Mouse (Mus musculus): ENCODE results near the gene Scml4.

The Scml4 gene

DNA sequence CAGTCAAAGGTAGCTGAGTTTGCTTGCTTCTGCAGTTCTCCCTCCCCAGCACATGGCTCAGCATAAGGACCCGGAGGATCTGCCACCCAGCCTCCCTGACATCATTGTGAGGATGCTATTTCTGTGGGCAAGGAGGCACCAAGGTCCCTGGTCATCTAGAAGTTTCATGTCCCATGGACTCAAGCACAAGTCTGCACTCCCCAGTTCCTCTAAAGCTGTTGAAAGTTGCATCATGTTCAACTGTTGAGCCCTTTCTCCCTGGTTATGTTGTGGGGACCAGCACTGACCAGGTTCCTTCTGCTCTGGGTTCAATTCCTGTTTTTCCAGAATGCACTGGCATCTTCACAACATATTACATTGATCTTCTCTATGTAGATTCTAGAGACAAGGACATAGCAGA is 42.9 kb downstream of the Scml4 start:
- DNase-seq (ENCODE audit: low spot score) = no peak

DNA sequence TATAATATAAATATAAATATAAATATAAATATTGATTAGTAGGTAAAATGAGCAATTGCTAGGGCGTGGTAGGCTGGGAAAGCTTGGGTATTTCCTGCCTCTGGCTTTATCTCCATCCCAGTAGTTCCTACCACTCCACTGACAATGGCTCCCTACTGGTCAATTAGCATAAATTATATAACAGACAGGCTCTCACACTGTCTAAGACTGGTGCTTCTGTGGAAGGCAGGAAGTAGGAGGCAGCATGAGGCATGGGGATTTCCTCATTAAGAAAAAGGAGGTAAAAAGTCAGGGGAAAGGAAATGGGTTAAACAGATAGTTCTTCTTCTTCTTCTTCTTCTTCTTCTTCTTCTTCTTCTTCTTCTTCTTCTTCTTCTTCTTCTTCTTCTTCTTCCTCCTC is 48.4 kb downstream of the Scml4 start:
- DNase-seq (ENCODE audit: low spot score) = no peak

DNA sequence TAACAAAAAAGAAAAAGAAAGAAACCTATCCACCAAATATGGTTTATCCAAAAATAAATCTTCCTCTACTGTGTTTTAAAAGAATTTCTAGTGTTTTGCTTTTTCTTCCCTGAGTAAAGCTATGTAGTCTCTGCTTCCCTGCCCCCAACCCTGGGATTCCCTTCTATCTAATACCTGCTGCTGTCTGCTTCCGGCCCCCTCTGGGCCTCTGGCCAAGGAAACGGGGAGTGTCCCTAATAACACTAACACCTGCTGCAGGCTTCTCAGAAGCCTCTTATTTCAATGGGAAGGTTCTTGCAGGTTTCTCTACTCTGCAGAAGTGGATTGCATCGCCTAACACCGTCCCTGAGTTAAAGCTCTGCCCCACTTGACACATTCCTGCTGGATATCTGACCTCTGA is 50.4 kb downstream of the Scml4 start:
- peak; percentile 35 for DNase-seq (ENCODE audit: low spot score)

DNA sequence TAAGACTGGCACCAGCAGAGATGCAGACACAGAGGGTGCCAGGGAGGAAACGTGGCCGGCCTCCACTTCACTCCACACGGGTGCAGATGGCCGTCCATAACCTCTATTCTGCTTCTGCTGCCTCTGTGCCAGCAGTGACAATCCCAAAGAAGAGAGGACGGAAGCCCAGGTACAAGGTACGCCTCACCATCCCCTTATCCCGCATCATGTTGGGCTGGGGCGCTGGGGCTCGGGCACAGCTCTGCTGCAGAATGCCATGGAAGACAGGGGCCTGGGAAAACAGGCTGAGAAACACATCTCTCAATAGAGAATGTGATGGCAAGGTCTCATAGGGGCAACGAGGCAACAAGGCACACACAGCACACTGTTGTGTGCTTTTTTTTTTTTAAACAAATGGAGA is 51.9 kb downstream of the Scml4 start:
- peak; percentile 33 for DNase-seq (ENCODE audit: low spot score)

DNA sequence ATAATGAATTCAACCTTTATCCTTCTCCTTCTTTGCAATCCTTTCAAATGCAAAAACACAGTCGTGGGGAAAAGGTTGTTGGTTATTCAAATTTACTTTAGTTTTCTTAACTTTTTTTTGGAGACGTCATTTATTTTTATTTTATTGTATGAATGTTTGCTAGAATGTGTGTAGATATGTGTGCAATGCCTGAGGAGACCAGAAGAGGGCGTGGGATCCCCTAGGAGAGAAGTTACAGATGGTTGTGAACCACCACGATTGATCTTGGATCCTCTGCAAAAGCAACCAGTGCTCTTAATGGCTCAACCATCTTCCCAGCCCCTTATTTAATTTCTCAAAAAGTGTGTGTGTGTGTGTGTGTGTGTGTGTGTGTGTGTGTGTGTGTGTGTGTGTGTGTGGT is 53.0 kb downstream of the Scml4 start:
- peak; percentile 34 for DNase-seq (ENCODE audit: low spot score)

DNA sequence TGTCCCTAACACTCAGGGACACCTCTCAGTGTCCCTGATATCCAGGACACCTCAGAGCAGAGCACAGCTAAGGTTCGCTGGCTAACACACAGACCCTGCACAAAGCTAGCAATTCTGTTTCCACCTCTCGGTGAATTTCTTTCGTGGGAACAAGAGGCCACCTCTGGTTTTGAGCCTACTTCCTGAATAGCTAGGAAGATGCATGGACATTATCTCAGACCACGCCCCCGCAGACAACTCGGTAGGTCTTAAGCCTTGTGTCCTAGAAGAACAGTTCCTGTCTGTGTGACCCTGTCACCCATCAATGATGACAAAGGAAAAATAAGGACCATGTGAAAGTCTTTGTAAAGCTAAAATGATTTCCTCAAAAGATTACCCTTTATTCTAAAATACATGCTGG is 54.0 kb downstream of the Scml4 start:
- DNase-seq (ENCODE audit: low spot score) = peak; percentile 41

DNA sequence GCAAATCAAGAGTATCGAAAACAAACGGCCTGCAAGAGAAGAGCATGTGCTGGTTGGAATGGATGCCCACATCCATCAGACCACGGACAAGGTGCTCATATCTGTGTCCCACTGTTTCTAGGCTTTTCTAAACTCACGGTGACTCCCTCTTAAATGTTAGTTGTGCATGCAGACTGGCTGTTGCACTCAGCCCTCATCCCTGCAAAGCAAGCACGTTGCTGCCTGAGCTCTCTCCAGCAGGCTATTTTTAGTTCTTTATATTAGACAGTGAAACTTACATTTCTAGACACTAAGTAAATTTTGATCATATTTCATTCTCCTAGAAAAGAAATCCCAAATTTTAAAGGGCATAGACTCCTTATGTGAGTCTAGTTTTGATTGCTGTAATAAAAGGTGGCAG is 57.2 kb downstream of the Scml4 start:
- peak; percentile 16 for DNase-seq (ENCODE audit: low spot score)

DNA sequence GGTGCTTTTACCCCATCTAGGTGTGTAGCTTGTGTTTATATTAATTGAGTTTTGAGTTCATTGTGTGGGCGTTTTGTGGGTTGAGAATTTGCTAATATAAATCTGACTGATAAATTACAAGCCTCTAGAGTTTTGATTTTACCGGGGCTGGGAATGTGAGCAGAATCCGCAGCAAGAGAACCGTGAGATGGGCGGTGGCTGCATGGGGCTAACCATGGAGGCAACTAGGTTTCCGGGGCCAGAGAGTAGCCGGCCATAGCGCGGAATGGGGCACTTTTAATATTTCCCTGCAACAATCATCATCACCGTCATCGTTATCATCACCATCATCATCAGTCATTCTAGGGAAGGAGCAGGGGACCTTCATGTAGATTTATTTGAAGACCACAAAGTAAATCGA is 59.6 kb downstream of the Scml4 start:
- DNase-seq (ENCODE audit: low spot score) = peak; percentile 12

DNA sequence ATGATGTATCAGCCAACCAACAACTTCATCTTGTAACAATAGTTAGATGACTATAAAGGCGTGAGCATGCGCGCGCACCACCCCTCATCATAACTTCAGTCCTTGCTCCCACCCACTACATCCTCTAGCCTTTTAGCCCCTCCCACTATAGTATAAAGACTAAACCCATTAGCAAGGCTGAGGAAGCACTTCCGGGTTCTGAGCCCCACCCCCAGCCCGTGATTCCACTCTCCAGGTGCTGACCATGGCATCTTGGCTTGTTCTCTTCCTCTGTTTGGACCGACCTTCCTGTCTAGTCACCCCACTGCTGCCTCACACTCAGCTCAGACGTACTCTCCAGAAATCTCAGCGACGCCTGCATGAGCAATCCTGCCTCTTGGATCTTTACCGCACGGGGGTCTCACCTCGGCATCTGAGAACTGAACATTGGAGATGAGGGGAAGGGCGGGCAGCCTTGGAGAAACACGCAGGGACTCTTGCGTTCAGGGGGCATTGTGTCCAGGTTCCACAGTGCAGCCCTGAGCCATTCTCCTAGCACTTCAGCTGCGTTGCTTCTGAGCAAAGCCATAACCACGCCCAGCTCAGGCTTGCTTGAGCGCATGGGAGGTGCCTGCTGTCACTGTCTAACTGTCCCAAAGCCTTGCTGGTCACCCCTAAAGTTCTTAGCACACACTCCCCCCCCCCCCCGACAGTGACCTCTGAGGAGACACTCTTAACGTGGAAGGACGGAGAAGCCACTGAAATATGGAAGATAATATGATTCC is 65.1 kb downstream of the Scml4 start:
- peak; percentile 36 for DNase-seq (ENCODE audit: low spot score)

DNA sequence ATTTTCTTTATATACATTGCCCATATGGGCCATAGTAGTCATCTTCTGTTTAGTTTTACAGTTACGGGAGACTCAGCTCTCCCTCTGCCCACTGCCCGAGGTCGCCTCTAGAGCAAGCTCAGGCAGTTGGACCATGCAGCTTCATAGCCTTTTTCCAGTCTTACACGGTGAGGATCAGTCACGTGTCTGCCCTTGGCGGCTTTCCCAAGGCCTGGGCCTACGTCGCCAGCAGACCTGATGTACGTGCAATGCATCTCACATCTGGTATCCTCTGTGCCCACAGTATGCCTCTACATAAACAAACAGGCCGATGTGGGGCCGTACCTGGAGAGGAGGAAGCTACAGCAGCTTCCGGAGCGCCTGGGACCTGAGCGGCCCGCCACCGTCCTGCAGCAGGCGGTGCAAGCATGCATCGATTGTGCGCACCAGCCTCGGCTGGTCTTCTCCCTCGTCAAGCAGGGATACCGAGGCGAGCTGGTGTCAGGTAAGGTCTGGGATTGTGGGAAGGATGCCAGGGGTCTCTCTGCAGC is 70.0 kb downstream of the Scml4 start:
- no peak for DNase-seq (ENCODE audit: low spot score)

DNA sequence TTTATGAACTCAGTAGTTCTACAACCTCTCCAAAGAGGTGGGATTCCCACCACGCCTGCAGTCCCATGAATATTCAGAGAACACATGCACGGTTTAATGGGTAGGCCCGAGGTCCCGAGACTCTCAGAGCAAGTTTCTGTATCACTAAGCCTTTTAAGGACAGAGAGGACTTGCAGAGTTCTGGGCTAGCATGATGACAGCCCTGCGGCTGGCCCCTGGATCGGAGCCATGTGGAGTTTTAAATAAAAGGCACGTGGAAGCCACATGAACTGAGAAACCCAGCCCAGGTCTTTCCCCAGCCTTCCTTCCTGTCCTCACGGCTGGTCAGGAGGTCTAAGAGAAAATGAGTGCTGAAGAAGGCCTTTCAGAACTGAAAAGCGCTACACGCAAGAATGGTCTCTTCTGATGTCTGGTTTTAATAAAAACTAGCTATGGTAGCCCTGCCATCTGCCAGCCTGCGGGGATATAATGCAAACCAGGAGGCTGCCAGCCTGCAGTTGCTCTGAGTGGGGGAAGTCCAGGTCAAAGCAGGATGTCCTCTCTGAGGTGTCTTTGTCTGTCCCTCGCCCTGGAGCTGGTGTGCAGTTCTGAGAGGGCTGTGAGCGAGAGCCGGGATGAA is 72.8 kb downstream of the Scml4 start:
- DNase-seq (ENCODE audit: low spot score) = no peak

DNA sequence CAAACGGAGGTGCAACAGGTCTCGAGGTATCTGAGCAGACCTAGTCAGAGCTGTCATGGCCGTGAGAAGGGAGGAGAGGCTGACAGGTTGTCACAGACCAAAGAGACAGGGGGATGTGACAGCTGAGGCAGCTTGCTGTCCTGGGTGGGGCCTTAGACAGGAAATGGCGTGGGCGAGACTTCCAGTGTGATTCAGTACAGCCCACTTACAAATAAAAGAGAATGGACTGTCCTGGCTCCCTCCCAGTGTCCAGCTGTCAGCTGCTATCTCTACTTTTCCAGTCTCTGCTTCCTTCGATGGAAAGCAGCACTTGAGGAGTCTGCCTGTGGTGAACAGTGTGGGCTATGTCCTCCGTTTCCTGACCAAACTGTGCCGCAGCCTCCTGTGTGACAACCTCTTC is 74.5 kb downstream of the Scml4 start:
- DNase-seq (ENCODE audit: low spot score) = no peak

DNA sequence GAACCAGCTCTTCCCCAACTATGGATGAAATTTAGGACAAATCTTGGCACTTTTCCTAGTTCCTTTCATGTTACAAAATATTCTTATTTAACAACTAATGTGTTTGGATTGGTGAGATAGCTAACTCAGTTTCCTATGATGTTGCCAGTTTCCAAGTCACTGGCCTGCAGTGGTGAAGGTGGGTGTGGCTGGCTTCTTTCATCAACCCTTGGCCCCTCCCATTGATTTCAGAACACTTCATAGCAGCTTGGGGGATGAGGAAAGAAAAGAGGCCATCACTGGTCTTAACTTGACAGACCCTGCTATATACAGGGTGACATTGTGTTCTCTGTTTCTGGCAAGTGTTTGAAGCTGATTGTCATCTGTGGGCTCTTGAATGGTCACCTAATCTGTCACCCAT is 76.0 kb downstream of the Scml4 start:
- DNase-seq (ENCODE audit: low spot score) = no peak

DNA sequence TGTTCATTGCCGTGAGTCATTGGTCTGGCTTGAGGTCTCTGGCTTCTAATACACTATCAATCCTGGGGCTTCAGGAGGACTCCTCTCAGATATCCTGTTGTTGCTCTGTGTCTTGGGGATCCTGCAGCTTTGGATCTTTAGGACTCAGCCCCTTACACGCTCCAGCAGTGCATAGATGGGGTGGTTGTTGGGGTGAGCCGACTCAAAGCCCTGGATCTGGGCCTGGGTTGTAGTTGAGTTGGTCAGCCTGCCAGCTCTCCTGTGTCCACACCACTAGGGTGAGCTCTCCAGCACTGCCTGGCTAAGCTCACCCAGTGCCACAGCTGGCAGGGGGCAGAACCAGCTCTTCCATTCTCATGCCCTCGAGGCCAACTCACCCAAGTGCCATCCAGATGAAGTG is 78.2 kb downstream of the Scml4 start:
- no peak for DNase-seq (ENCODE audit: low spot score)

DNA sequence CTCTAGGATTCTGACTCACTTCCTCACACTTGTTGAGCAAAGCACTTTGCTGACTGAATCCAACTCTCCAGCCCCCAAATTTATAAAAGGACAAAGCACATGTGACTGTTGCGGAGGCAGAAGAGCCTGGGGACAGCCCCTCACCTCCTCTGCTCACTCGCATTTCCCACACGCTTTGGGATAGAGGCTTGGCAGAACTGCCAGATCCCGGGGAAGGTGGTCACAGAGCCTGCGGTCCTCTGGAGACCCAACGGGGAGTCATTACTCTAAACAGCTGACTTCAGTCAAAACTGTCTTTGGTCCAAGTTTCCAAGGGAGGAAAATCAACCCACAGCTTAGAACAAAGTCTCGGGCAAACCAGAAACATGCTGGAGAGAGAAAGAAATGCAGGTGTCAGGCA is 79.5 kb downstream of the Scml4 start:
- DNase-seq (ENCODE audit: low spot score) = no peak

DNA sequence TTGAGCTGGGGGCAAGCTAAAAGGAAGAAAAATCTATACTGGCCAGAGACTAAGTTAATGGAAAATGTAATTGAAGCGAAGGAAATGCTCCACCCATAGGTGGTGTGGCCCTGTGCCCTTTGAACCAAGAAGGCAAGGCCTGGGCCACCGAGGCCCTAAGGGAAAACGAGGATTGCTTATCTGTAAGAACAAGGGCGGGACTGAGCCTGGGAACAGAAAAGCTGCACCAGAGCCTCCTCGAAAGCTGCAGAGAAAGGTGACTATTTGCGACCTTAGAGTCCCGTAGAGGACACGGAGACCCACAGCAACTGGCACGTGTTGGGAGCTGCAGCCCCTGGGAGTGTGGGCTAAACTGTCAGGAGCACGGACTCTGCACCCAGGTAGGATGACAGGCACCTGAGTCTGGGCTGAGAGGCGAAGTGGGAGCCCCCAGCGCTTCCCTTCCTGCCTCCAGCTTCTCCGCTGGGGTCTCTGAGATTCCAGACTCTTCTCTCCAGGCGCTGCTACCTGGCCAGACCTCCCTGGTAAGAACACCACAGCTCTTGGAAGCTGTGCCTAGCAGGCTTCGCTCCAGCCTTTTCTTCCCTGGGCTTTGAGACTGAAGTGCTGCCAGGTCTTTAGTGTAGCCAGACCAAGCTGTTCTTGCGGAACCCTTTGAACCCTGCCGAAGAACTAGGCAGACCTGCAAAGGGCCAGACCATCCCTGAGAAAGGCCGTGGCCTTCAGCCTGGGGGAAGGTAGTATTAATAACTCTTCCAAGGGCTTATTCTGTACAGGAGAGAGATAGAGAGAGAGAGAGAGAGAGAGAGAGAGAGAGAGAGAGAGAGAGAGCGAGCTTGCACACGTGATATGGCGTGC is 80.3 kb downstream of the Scml4 start:
- no peak for DNase-seq (ENCODE audit: low spot score)

DNA sequence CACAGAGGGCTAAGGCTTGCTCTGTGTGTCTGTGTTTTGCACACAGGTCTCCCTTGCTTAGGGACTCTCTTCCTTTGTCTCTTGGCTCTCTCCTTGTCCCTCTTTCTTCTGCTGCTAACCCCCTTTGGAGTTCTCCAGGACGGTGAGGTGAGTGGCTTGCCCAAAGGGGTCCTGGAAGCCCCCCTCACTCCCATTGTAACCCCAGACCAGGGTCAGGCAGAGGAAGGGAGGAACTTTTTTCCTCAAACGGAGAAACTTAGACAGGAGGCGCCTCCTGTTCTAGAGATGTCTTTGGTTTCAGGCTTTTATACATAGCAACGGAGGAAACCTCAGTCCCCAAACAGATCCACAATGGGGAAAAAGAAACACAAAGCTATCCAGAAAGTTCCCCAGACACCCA is 81.1 kb downstream of the Scml4 start:
- DNase-seq (ENCODE audit: low spot score) = no peak

DNA sequence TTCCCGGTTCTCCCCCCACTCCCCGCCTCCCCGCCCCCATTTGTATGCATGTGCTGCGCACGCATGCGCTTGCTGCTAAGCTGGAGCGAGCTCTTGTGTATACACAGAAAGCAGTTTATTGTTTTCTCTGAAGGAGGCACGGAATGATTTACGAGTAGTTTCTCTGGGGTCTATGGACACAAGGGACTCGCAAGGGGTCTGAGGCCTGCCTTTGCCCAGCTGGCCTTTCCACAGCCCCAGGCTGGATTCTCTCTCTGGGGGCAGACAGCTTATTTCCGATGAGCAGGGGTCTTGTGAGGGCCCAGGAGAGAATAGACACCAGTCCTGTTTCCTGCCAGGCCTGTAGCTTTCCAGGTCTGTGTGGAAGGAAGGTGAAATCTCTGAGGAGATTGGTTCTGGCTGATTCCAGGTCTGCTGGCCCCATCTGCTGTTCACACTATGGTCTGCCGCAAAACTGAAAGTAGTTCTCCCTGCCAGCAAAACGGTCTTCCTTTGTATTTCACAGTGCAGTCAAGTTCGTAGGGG is 81.6 kb downstream of the Scml4 start:
- peak; percentile 60 for DNase-seq (ENCODE audit: low spot score)

DNA sequence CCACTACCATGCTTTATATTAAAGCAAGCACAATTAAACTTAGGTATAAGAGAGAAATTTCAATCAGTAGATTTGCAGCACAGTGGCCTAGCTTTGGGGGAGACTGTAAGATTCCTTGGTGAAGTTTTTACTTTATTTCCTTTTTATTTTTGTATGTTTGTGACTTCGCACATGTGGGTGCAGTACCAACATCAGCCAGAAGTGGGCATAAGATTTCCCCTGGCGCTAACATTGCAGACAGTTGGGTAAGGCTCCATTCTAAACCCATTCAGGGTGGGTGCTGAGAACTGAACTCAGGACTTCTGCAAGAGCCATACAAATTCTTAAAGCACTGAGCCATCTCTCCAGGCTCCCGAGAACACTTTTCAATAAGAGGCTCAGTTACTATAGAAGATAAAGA is 82.1 kb downstream of the Scml4 start:
- DNase-seq (ENCODE audit: low spot score) = peak; percentile 66

DNA sequence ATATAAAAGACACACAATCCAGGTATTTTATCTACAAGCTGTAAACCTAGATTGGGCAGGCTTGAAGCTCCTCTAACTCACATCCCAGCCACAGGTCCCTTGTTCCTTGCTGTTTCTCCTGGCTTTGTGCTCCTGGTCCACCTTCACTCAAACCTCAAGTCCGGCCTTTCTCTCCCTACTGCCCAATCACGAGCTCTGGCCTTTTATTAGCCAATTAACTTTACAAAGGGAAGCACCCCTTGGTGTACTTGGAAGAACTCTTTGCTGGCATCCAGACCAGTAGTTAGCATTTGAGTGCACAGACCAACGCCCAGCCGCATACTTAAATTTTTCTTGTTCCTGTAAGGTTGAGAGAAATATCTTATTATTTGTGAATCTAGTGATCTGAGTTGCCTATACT is 85.1 kb downstream of the Scml4 start:
- DNase-seq (ENCODE audit: low spot score) = no peak

DNA sequence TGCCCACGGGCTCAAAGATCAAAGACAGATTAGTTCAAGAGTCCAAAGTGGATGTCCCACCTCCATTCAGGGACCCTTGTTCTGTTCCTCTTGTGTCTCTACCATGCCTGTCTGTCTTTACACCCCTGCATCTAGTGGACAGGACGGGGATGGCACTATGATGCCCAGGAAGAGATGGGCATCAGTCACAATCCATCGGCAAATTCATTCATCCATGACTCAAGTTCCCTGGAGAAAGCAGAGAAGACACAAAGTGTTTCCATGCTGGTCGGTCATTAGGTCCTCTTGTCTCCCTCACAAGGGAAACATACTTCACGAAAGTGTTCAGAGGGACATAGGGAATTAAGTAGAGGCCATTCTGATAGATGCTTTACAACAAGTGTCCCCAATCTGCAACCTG is 87.2 kb downstream of the Scml4 start:
- DNase-seq (ENCODE audit: low spot score) = no peak

DNA sequence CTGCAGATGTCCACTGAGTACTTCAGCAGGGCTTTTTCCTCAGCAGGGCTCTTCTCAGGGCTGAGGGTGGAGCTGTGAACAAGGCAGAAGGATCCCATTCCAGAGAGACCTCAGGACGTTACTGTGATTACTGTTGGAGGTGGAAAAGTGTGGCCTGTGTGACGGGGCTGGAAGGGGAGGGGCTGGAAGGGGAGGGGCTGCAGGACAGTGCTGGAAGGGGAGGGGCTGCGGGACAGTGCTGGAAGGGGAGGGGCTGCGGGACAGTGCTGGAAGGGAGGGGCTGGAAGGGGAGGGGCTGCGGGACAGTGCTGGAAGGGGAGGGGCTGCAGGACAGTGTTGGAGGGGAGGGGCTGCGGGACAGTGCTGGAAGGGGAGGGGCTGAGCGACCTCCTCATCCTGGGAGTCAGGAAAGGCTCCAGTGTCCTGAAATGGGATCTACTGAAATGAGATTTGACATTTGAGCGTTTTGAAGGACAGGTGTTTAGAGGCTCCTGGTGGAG is 90.1 kb downstream of the Scml4 start:
- DNase-seq (ENCODE audit: low spot score) = no peak
